Mouse (Mus musculus): ENCODE data around the gene Nkain2.

Gene Nkain2

GRCm38 (mm10) chr10:32684548-32684947 lies 205.7 kb downstream of the Nkain2 start:
- no peaks in the 10 kb centered on the region for H3K36me3 ChIP-seq (ENCODE audit: control insufficient read depth, insufficient read depth, low read length, poor library complexity, severe bottlenecking)
- DNase-seq (ENCODE audit: low read depth, low spot score) = no peak
- H3K27me3 ChIP-seq (ENCODE audit: control insufficient read depth, insufficient read depth, low read length, poor library complexity, severe bottlenecking) = no peaks in the 10 kb centered on the region

- Histone ChIP-seq H3K36me3 (ENCODE audit: control insufficient read depth, insufficient read depth, low read length, poor library complexity, severe bottlenecking) (no peaks in the 10 kb centered on the region), H3K27me3 (ENCODE audit: control insufficient read depth, insufficient read depth, low read length, poor library complexity, severe bottlenecking) (no peaks in the 10 kb centered on the region)
- no peak for DNase-seq (ENCODE audit: low read depth, low spot score)
Observed at GRCm38 (mm10) chr10:32640256-32640655, 250.0 kb downstream of the Nkain2 start.

GRCm38 (mm10) chr10:32639173-32639572 lies 251.1 kb downstream of the Nkain2 start:
- Histone ChIP-seq H3K27me3 (ENCODE audit: control insufficient read depth, insufficient read depth, low read length, poor library complexity, severe bottlenecking) (no peaks in the 10 kb centered on the region), H3K36me3 (ENCODE audit: control insufficient read depth, insufficient read depth, low read length, poor library complexity, severe bottlenecking) (no peaks in the 10 kb centered on the region)
- no peak for DNase-seq (ENCODE audit: low read depth, low spot score)

GRCm38 (mm10) chr10:32631043-32631442 lies 259.2 kb downstream of the Nkain2 start:
- H3K36me3 ChIP-seq (ENCODE audit: control insufficient read depth, insufficient read depth, low read length, poor library complexity, severe bottlenecking) = no peaks in the 10 kb centered on the region
- no peak for DNase-seq (ENCODE audit: low read depth, low spot score)
- H3K27me3 ChIP-seq (ENCODE audit: control insufficient read depth, insufficient read depth, low read length, poor library complexity, severe bottlenecking) = no peaks in the 10 kb centered on the region

GRCm38 (mm10) chr10:32604448-32604847 lies 285.8 kb downstream of the Nkain2 start:
- Histone ChIP-seq H3K27me3 (ENCODE audit: control insufficient read depth, insufficient read depth, low read length, poor library complexity, severe bottlenecking) (no peaks in the 10 kb centered on the region), H3K36me3 (ENCODE audit: control insufficient read depth, insufficient read depth, low read length, poor library complexity, severe bottlenecking) (no peaks in the 10 kb centered on the region)
- DNase-seq (ENCODE audit: low read depth, low spot score) = no peak

GRCm38 (mm10) chr10:32602798-32603197 lies 287.5 kb downstream of the Nkain2 start:
- H3K36me3 ChIP-seq (ENCODE audit: control insufficient read depth, insufficient read depth, low read length, poor library complexity, severe bottlenecking) = no peaks in the 10 kb centered on the region
- DNase-seq (ENCODE audit: low read depth, low spot score) = no peak
- H3K27me3 ChIP-seq (ENCODE audit: control insufficient read depth, insufficient read depth, low read length, poor library complexity, severe bottlenecking) = no peaks in the 10 kb centered on the region

GRCm38 (mm10) chr10:32594998-32595397 lies 295.3 kb downstream of the Nkain2 start:
- DNase-seq (ENCODE audit: low read depth, low spot score) = no peak
- Histone ChIP-seq H3K27me3 (ENCODE audit: control insufficient read depth, insufficient read depth, low read length, poor library complexity, severe bottlenecking) (no peaks in the 10 kb centered on the region), H3K36me3 (ENCODE audit: control insufficient read depth, insufficient read depth, low read length, poor library complexity, severe bottlenecking) (no peaks in the 10 kb centered on the region)

- no peak for DNase-seq (ENCODE audit: low read depth, low spot score)
- Histone ChIP-seq H3K27me3 (ENCODE audit: control insufficient read depth, insufficient read depth, low read length, poor library complexity, severe bottlenecking) (no peaks in the 10 kb centered on the region), H3K36me3 (ENCODE audit: control insufficient read depth, insufficient read depth, low read length, poor library complexity, severe bottlenecking) (no peaks in the 10 kb centered on the region)
Observed at GRCm38 (mm10) chr10:32577276-32577580, 313.0 kb downstream of the Nkain2 start.

- H3K27me3 ChIP-seq (ENCODE audit: control insufficient read depth, insufficient read depth, low read length, poor library complexity, severe bottlenecking) = no peaks in the 10 kb centered on the region
- H3K36me3 ChIP-seq (ENCODE audit: control insufficient read depth, insufficient read depth, low read length, poor library complexity, severe bottlenecking) = no peaks in the 10 kb centered on the region
- no peak for DNase-seq (ENCODE audit: low read depth, low spot score)
Observed at GRCm38 (mm10) chr10:32576559-32577275, 313.5 kb downstream of the Nkain2 start.

GRCm38 (mm10) chr10:32557673-32558072 lies 332.6 kb downstream of the Nkain2 start:
- H3K27me3 ChIP-seq (ENCODE audit: control insufficient read depth, insufficient read depth, low read length, poor library complexity, severe bottlenecking) = no peaks in the 10 kb centered on the region
- no peak for DNase-seq (ENCODE audit: low read depth, low spot score)
- H3K36me3 ChIP-seq (ENCODE audit: control insufficient read depth, insufficient read depth, low read length, poor library complexity, severe bottlenecking) = no peaks in the 10 kb centered on the region

GRCm38 (mm10) chr10:32536057-32536456 lies 354.2 kb downstream of the Nkain2 start:
- Histone ChIP-seq H3K27me3 (ENCODE audit: control insufficient read depth, insufficient read depth, low read length, poor library complexity, severe bottlenecking) (no peaks in the 10 kb centered on the region), H3K36me3 (ENCODE audit: control insufficient read depth, insufficient read depth, low read length, poor library complexity, severe bottlenecking) (no peaks in the 10 kb centered on the region)
- DNase-seq (ENCODE audit: low read depth, low spot score) = no peak

GRCm38 (mm10) chr10:32510821-32511220 lies 379.4 kb downstream of the Nkain2 start:
- Histone ChIP-seq H3K27me3 (ENCODE audit: control insufficient read depth, insufficient read depth, low read length, poor library complexity, severe bottlenecking) (no peaks in the 10 kb centered on the region), H3K36me3 (ENCODE audit: control insufficient read depth, insufficient read depth, low read length, poor library complexity, severe bottlenecking) (no peaks in the 10 kb centered on the region)
- no peak for DNase-seq (ENCODE audit: low read depth, low spot score)

GRCm38 (mm10) chr10:32494591-32495182 lies 395.6 kb downstream of the Nkain2 start:
- DNase-seq (ENCODE audit: low read depth, low spot score) = no peak
- Histone ChIP-seq H3K36me3 (ENCODE audit: control insufficient read depth, insufficient read depth, low read length, poor library complexity, severe bottlenecking) (no peaks in the 10 kb centered on the region), H3K27me3 (ENCODE audit: control insufficient read depth, insufficient read depth, low read length, poor library complexity, severe bottlenecking) (no peaks in the 10 kb centered on the region)

- H3K27me3 ChIP-seq (ENCODE audit: control insufficient read depth, insufficient read depth, low read length, poor library complexity, severe bottlenecking) = no peaks in the 10 kb centered on the region
- no peak for DNase-seq (ENCODE audit: low read depth, low spot score)
- no peaks in the 10 kb centered on the region for H3K36me3 ChIP-seq (ENCODE audit: control insufficient read depth, insufficient read depth, low read length, poor library complexity, severe bottlenecking)
Observed at GRCm38 (mm10) chr10:32493600-32493999, 396.7 kb downstream of the Nkain2 start.

- Histone ChIP-seq H3K36me3 (ENCODE audit: control insufficient read depth, insufficient read depth, low read length, poor library complexity, severe bottlenecking) (no peaks in the 10 kb centered on the region), H3K27me3 (ENCODE audit: control insufficient read depth, insufficient read depth, low read length, poor library complexity, severe bottlenecking) (no peaks in the 10 kb centered on the region)
- no peak for DNase-seq (ENCODE audit: low read depth, low spot score)
Observed at GRCm38 (mm10) chr10:32462726-32463125, 427.5 kb downstream of the Nkain2 start.

Data from splenic B cell, adult 2 months (primary cell).